Mouse (Mus musculus) heart, embryonic 14.5 days (tissue): ENCODE results near the gene Tfdp1. TPM values are rescaled to one million over a fixed set of nuclear protein-coding genes. Genes with fewer than 3 reads are reported as not detected.

ENCODE experiments used
- ATAC-seq: fragments of 200-750 bp; cut with Nextera tagmentation; 2 replicates; pipeline ENCODE4 v1.8.0; 2017; ENCODE audit warnings: low read depth, moderate TSS enrichment; ENCODE audit not compliant: insufficient number of reproducible peaks, insufficient read depth, low FRiP score
- H3K27ac ChIP-seq, 2 experiments: fragments of 200-500 bp in 1 of 2; fragments of 300-500 bp in 1 of 2; sonication (generic) in 1 of 2; replicated peaks in 1 of 2; 2 replicates each; pipeline ENCODE4 v1.5.1; 2012 to 2014; ENCODE audit warnings: low read depth in 2 of 2, low read length in 2 of 2, control low read depth in 1 of 2, mild to moderate bottlenecking in 1 of 2, mixed read lengths in 1 of 2; ENCODE audit not compliant: control insufficient read depth in 1 of 2, insufficient read depth in 1 of 2
- H3K27me3 ChIP-seq: fragments of 300-500 bp; sonication (generic); 2 replicates; pipeline ENCODE4 v1.6.1; 2014; ENCODE audit warnings: mild to moderate bottlenecking, low read length, control low read depth; ENCODE audit not compliant: control insufficient read depth, insufficient read depth
- H3K36me3 ChIP-seq: fragments of 300-500 bp; sonication (generic); 2 replicates; pipeline ENCODE4 v1.6.1; 2014; ENCODE audit warnings: mild to moderate bottlenecking, control low read depth, low read length, mixed read lengths; ENCODE audit not compliant: control insufficient read depth, insufficient read depth
- H3K4me1 ChIP-seq, 2 experiments: fragments of 200-500 bp in 1 of 2; fragments of 300-500 bp in 1 of 2; sonication (generic) in 1 of 2; 2 replicates each; pipeline ENCODE4 v1.6.1; 2012 to 2014; ENCODE audit warnings: low read length in 2 of 2, control low read depth in 1 of 2, mixed read lengths in 1 of 2; ENCODE audit not compliant: control insufficient read depth in 2 of 2, insufficient read depth in 2 of 2
- H3K4me2 ChIP-seq: fragments of 300-500 bp; sonication (generic); 2 replicates; pipeline ENCODE4 v1.6.1; 2014; ENCODE audit warnings: mild to moderate bottlenecking, low read length
- H3K4me3 ChIP-seq, 2 experiments: fragments of 200-500 bp in 1 of 2; fragments of 300-500 bp in 1 of 2; sonication (generic) in 1 of 2; 2 replicates each; pipeline ENCODE4 v1.5.1; 2012 to 2014; ENCODE audit warnings: low read length in 2 of 2, mild to moderate bottlenecking in 2 of 2, control low read depth in 1 of 2, low read depth in 1 of 2, moderate library complexity in 1 of 2; ENCODE audit not compliant: control insufficient read depth in 1 of 2, insufficient read depth in 1 of 2
- H3K9ac ChIP-seq: fragments of 300-500 bp; sonication (generic); 2 replicates; pipeline ENCODE4 v1.6.1; 2014; ENCODE audit warnings: mild to moderate bottlenecking, low read length
- H3K9me3 ChIP-seq: fragments of 300-500 bp; sonication (generic); 2 replicates; pipeline ENCODE4 v1.6.1; 2016; ENCODE audit warnings: low read length, control low read depth; ENCODE audit not compliant: control insufficient read depth
- WGBS: fragments of 180-500 bp; shearing (Covaris S2); extraction: QIAGEN DNeasy Blood & Tissue Kit; methylation state at CpG from one replicate; pipeline ENCODE4 v1.1.7; 2014; 5-methylcytosine and 5-hydroxymethylcytosine counted together
- polyA plus RNA-seq: library from polyadenylated mRNA; unstranded; fragments of >200 nt; fragmentation: Nextera tagmentation; extraction: Ambion mirVana; gene quantifications from 2 replicates; pipeline ENCODE4 v1.2.1, GENCODE M21; 2014

Tfdp1 gene
- polyA plus RNA-seq, 1 experiment from 2014 or later: 79.0 TPM

GRCm38 (mm10) chr8:13404666-13405131 is 66.1 kb downstream of the Tfdp1 start, which contains the start of gene Grk1:
Gene Grk1 (plus strand): TSS chr8:13405081.
- no peak within 1 kb of the TSS for H3K9ac ChIP-seq
- WGBS: 76% methylated on average over 5 of the region's 5 CpGs
- H3K9me3 ChIP-seq: no peaks in the 10 kb centered on the region
- H3K27me3 ChIP-seq: no peaks in the 10 kb centered on the region
- no peak within 1 kb of the TSS for H3K4me3 ChIP-seq
- no peak within 1 kb of the TSS for H3K4me2 ChIP-seq
- H3K4me1 ChIP-seq: no peaks in the 10 kb centered on the region
- H3K36me3 ChIP-seq: no peaks in the 10 kb centered on the region
- H3K27ac ChIP-seq: no peak within 1 kb of the TSS
- no peak for ATAC-seq

- Histone ChIP-seq H3K36me3 (no peaks in the 10 kb centered on the region), H3K9me3 (no peaks in the 10 kb centered on the region), H3K27ac (no peak overlapping the region), H3K4me2 (no peak overlapping the region), H3K9ac (no peak overlapping the region), H3K4me1 (no peaks in the 10 kb centered on the region), H3K4me3 (no peak overlapping the region), H3K27me3 (no peaks in the 10 kb centered on the region)
- no peak for ATAC-seq
- WGBS: 77% methylated on average over 5 of the region's 5 CpGs
These were observed 67.5 kb downstream of the Tfdp1 start for GRCm38 (mm10) chr8:13406011-13406410.

GRCm38 (mm10) chr8:13411597-13411996 is 73.0 kb downstream of the Tfdp1 start:
- no peak for ATAC-seq
- no peaks in the 10 kb centered on the region; the same call in 1 of the 2 replicates for H3K27me3 ChIP-seq
- 28% methylated on average over 6 of the region's 6 CpGs for WGBS

DNA sequence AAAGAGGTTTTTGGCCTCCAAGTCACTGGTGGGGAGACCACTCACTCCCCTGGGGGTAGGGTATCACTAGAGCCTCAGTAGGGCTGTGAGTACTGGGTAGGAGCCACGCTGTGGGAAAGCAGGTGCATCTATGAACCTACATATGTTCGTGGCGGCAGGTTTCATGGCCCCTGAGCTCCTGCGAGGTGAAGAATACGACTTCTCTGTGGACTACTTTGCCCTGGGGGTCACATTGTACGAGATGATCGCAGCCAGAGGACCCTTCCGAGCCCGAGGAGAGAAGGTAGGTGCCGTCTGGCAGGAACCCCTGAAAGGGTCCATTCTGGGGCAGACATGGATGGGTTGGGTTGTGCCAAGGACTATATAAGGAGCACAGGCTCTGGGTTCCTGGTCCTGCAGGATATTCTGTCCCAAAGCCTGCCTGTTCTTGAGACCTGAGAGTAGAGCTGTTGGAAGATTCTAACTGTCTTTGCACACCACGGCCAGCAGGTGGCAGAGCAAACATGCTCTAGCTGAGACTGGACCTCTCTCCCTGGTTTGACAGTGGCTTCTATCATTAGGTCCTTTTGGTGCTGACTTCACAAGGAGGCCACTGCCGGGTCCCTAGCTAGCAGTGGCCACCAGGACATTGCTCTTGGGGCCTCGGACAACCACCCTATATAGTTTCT is 74.5 kb downstream of the Tfdp1 start:
- WGBS: 55% methylated on average over 13 of the region's 13 CpGs
- no peaks in the 10 kb centered on the region for H3K4me1 ChIP-seq
- no peak overlapping the region for H3K9ac ChIP-seq
- H3K27ac ChIP-seq: no peak overlapping the region
- no peaks in the 10 kb centered on the region; the same call in 1 of the 2 replicates for H3K27me3 ChIP-seq
- no peak overlapping the region for H3K4me2 ChIP-seq
- ATAC-seq: no peak
- no peak overlapping the region for H3K4me3 ChIP-seq
- H3K36me3 ChIP-seq: no peaks in the 10 kb centered on the region
- no peaks in the 10 kb centered on the region for H3K9me3 ChIP-seq

More at GRCm38 (mm10) chr8:13411597-13411996, 73.0 kb downstream of the Tfdp1 start:
- Histone ChIP-seq H3K4me1 (no peaks in the 10 kb centered on the region), H3K27ac (no peak overlapping the region), H3K36me3 (no peaks in the 10 kb centered on the region), H3K4me2 (no peak overlapping the region), H3K9me3 (no peaks in the 10 kb centered on the region), H3K4me3 (no peak overlapping the region), H3K9ac (no peak overlapping the region)

GRCm38 (mm10) chr8:13413823-13414390 is 75.4 kb downstream of the Tfdp1 start:
- no peaks in the 10 kb centered on the region for H3K9me3 ChIP-seq
- WGBS: 54% methylated on average over 12 of the region's 12 CpGs
- H3K4me1 ChIP-seq: no peaks in the 10 kb centered on the region
- no peaks in the 10 kb centered on the region for H3K36me3 ChIP-seq
- no peak overlapping the region for H3K4me2 ChIP-seq
- no peak overlapping the region for H3K4me3 ChIP-seq
- no peak overlapping the region for H3K27ac ChIP-seq
- H3K9ac ChIP-seq: no peak overlapping the region
- ATAC-seq: no peak
- H3K27me3 ChIP-seq: no peaks in the 10 kb centered on the region; the same call in 1 of the 2 replicates

- H3K9me3 ChIP-seq: no peaks in the 10 kb centered on the region
- 68% methylated on average over 10 of the region's 10 CpGs for WGBS
- H3K27me3 ChIP-seq: no peaks in the 10 kb centered on the region; the same call in 1 of the 2 replicates
- no peak overlapping the region for H3K4me2 ChIP-seq
- no peak overlapping the region for H3K4me3 ChIP-seq
- no peak overlapping the region for H3K27ac ChIP-seq
- H3K36me3 ChIP-seq: no peaks in the 10 kb centered on the region
- no peak overlapping the region for H3K9ac ChIP-seq
- no peak for ATAC-seq
- no peaks in the 10 kb centered on the region for H3K4me1 ChIP-seq
These were observed 77.3 kb downstream of the Tfdp1 start for GRCm38 (mm10) chr8:13415879-13416278.

- Histone ChIP-seq H3K4me2 (no peak overlapping the region), H3K4me3 (no peak overlapping the region), H3K27me3 (no peaks in the 10 kb centered on the region; the same call in 1 of the 2 replicates), H3K9ac (no peak overlapping the region), H3K4me1 (no peaks in the 10 kb centered on the region), H3K27ac (no peak overlapping the region), H3K9me3 (no peaks in the 10 kb centered on the region), H3K36me3 (no peaks in the 10 kb centered on the region)
- WGBS: 67% methylated on average over 2 of the region's 2 CpGs
- ATAC-seq: no peak
These were observed 80.6 kb downstream of the Tfdp1 start for GRCm38 (mm10) chr8:13419111-13419639.
